Mouse (Mus musculus) adrenal gland, adult 8-10 months (tissue): ENCODE results near the gene Ankrd39. TPM values are rescaled to one million over a fixed set of nuclear protein-coding genes. Genes with fewer than 3 reads are reported as not detected.

Experiments used
- DNase-seq: peaks from one replicate; pipeline ENCODE4 v3.0.0; 2022
- total RNA-seq, 4 experiments: library from RNA; stranded (reverse); gene quantifications; 2 replicates each; pipeline ENCODE4 v1.2.4; 2022

The Ankrd39 gene
- total RNA-seq, 4 experiments from 2014 or later = 15.4 to 26.8 (median 18.7) TPM

GRCm38 (mm10) chr1:36572140-36572700, 25.0 kb upstream of the Ankrd39 start:
- DNase-seq = no peak

DNA sequence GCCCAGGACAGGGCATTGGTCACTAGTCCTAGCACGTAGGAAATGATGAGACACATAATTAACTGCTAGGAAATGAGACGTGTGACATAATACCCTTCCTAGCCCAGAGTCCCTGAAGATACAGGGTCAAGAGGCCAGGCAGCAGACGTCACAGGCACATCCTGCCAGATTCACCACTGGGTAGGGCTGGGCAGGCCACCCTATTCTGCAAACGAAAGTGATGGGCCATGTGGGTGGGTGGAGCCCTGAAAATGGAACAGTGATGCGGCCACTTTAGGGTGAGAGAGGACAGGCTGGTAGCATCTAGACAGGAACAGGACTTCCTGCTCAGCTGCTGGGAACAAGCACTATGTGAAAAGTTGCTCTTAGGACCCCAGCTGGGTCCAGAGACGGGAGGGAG, 24.4 kb upstream of the Ankrd39 start:
- DNase-seq = peak; percentile 89

DNA sequence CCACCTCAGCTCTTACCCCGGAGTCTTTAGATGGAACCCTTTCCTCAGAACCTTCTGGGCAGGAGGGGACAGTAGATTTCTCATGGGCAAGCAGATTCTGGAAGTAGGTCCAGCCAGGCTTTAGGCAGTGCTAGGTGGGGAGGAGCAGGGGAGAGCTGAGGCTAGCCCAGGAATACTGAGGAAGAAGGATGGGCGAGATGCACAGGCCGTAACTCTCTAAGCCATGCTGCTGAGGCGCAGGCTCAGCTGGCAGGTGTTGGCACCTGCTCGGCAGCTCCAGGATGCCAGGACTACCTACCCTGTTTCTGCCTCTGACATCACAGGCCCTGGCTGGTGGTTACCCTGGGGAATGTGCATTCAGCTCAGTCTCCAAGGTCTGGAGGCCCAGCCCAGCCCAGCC, 23.1 kb upstream of the Ankrd39 start:
- no peak for DNase-seq

GRCm38 (mm10) chr1:36569694-36570276, 22.5 kb upstream of the Ankrd39 start:
- DNase-seq = no peak

DNA sequence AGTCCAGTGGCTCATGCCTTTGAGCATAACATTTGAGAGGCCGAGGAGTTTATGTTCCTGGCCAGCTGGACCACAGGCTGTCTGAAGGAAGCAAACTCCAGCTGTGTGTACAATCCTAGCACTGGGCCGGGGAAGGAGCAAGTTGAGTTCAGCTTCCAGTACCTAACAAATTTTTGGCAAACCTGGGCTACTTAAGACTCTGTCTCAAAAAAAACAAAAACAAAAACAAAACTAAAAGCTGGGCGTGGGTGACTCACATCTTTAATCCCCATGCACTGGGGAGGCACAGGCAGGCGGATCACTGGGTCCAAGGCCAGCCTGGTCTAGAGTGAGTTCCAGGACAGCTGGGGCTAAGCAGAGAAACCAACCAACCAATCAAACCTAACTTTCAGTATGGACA, 21.5 kb upstream of the Ankrd39 start:
- DNase-seq = no peak

GRCm38 (mm10) chr1:36567818-36568603, 20.8 kb upstream of the Ankrd39 start:
- DNase-seq = no peak

GRCm38 (mm10) chr1:36566425-36566824, 19.2 kb upstream of the Ankrd39 start:
- no peak for DNase-seq

DNA sequence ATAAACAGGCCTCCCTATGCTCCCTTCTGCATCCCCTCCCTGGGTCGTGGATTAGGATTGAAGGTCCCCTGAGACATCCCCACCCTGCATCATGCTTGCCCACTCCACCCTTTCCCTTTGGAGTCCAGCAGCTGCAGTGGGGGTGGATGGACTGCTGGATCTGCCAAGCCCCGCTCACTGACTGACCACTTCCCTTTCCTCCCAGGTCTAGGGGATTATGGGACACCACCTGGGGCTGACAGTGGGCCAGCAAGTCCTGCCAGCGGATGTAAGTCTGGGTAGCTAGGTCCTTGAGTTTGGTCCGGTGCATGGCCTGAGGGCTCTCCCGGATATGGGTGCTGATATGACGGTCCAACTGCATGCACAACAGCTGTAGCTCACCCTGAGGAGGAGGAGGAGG, 16.9 kb upstream of the Ankrd39 start:
- DNase-seq = no peak

DNA sequence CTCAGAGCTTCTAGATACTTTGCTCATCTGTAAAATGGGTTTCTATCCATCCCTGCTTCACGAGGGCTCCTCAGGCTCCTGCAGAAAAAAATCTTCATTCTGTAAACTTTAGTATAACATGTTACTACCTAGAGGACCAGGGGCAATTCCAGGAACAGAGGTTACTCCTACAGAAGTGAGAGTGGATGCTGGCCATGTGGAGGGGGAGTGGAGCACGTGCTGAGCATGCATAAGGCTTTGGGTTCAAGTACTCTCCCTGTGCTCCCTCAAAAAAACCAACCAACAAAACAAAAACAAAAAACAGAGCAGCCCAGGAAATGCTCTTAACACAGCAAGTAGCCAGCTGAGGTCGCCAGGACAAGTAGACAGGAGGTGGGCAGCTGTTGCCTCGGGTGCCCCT, 16.4 kb upstream of the Ankrd39 start:
- no peak for DNase-seq

DNA sequence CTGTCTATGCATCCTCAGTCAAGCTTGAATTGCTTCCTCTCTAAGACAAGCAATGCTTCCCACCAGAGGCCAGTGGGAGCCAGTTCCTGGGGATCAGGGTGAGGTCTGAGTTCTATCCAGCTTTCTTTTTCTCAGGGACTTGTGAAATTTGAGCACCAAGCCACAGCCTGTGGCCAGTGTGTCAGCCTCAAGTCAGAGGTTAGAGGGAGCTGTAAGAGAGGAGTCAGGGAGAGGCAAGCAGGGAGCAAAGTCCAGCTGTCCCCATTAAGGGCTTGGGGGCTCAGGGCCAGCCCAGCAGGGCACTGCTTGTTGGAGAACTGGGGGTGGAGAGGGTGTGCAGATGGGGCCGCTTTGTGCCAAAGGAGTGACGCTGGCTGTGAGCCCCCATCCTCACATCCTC, 16.0 kb upstream of the Ankrd39 start:
- no peak for DNase-seq

- no peak for DNase-seq
These were observed 15.1 kb upstream of the Ankrd39 start for GRCm38 (mm10) chr1:36562388-36562787.

DNA sequence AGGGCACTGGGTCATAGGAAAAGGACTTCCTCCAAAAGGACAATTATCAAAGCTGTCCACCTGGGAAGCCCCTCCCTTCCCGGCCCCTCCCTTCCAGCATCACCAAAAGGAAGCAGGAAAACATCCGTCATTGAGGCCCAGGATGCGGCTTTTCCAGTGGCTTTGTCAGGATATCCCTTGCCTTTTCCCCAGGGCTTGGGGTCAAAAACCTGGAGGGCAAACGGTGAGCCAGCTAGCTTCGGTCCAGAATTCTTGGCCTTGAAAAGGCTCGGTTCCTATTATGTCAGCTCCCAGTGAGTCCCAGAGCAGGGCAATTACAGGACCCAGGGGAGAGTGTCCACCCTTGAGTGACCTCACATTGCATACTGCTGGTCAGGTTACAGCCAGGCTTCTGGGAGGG, 13.7 kb upstream of the Ankrd39 start:
- peak; percentile 67 for DNase-seq

- no peak for DNase-seq
These were observed 12.6 kb upstream of the Ankrd39 start for GRCm38 (mm10) chr1:36559888-36560287.

GRCm38 (mm10) chr1:36559256-36559655, 12.0 kb upstream of the Ankrd39 start:
- DNase-seq = no peak

- peak; percentile 57 for DNase-seq
These were observed 11.1 kb upstream of the Ankrd39 start, which contains the start of gene Sema4c for GRCm38 (mm10) chr1:36558031-36558993. Sema4c (minus strand) TSS chr1:36558349.

DNA sequence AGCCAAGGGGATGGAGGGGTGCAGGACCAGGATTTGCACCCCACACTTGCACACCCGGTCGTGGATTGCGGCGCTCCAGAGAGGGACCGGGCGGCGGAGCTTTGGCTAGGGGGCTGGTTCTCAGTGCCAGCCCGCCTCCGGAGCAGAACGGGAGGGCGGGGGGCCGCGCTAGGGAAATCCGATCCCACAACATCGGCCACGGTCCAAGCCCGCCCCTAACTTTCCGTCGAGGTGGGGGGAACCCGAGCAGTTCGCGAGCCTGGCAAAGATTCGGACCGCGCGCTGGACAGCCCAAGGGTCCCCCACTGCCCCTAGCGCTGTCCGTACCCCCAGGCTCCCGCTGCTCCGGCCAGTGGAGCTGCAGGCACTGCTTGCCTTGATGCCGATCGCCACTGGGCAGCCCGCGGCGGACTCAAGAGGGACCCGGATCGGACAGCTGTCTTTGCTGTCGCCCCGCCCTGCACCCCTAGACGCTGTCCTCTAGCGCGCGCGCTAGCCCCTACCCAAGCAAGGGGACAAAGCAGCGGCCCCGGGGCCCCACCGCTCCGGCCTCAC, 10.3 kb upstream of the Ankrd39 start:
- peak; percentile 76 for DNase-seq

- DNase-seq = peak; percentile 86
These were observed 9.6 kb upstream of the Ankrd39 start for GRCm38 (mm10) chr1:36556553-36557456.

DNA sequence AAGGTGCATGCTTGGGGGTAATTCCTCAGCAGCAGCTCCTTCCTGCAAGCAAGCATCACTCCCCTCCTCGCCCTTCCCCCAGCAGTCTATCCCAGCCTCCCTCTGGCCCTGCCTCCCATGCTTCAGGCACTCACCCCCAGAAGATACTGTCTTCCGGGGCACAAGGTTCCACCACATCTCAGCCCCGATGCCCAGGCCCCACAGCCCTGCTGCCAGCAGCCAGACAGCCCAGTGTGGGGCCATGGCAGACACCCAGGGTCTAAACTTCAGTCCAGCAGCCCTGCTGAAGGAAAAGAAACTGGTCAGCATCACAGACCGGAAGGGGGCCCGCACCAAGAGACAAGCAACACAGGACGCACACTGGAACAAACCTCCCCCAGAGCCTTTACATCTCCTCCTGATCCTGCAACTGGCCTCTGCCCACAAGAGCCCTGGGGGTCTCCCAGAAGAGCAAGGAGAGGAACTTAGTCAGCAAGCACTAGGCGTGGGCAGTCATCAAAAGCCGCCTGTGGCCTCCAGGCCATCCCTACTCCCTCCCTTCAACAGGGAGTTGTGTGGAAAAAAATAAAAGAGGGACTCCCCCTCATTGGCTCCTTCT, 8.7 kb upstream of the Ankrd39 start:
- DNase-seq = no peak

DNA sequence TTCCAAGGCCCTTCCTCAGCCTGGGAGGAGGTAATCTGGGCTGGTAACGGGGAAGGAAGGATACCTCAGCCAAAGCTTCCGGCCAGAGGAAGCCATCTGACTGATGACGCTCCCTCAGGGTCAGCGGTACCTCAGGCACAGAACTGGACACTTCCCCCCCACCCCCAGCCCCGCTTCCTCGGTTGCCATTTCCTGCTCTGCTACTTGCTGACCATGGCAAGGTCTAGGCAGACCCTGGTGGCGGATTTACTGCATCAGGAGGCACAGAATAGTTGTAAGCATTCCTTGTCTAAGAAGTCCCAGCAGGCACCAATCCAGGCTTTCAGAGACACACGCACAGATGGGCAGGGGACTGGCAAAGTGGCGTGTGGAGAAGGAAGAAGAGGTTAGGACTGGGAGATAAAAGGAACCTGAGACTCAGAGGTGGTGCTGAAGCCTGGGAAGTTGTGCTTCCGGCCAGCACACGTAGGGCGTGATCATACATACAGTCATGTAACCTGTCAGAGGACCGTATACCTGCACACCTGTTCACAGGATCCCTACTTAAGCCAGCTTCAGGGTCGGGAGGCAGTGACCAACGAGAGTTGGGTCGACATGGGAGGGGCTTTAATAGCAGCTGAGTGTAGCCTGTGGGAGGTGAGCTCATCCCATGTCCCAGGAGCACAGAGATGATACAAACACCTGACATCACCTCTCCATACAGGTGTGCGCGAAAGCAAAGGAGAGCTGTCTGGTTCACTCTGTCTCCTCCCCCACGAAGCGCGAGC, 7.6 kb upstream of the Ankrd39 start:
- DNase-seq = no peak

- no peak for DNase-seq
These were observed 5.3 kb upstream of the Ankrd39 start for GRCm38 (mm10) chr1:36552506-36552905.
